Mouse (Mus musculus) heart, adult 10 weeks (tissue): ENCODE measurements around the gene Vmn1r116. TPM values are rescaled to one million over a fixed set of nuclear protein-coding genes. Genes with fewer than 3 reads are reported as not detected.

Experiments
- polyA plus RNA-seq: library from polyadenylated mRNA; stranded (reverse); fragments of 350-450 nt; fragmentation: Illumina TruSeq; extraction: RNeasy Lipid Tissue Mini Kit (QIAGEN cat#74804); gene quantifications from one replicate; pipeline ENCODE4 v1.2.3, GENCODE M21; 2014; ENCODE audit warnings: low read depth, low replicate concordance

Vmn1r116 gene
- not detected for polyA plus RNA-seq

GRCm38 (mm10) chr7:20871956-20872355 is at the start of gene Vmn1r116:
TSS of gene Vmn1r116 (plus strand) at chr7:20872256.

GRCm38 (mm10) chr7:20844885-20845284 is 27.2 kb upstream of the Vmn1r116 start, which contains the start of gene Vmn1r115:
TSS of gene Vmn1r115 (minus strand) at chr7:20844985.

GRCm38 (mm10) chr7:20884021-20884420 is 12.0 kb downstream of the Vmn1r116 start, which contains the start of gene Vmn1r117:
TSS of gene Vmn1r117 (minus strand) at chr7:20884121.

GRCm38 (mm10) chr7:20912247-20912646 is 40.2 kb downstream of the Vmn1r116 start, which contains the start of gene Vmn1r118:
TSS of gene Vmn1r118 (minus strand) at chr7:20912347.

Other genes starting within 250 kb of the Vmn1r116 start
- not detected for gene Vmn1r107, start 203.3 kb upstream of the Vmn1r116 start, polyA plus RNA-seq
- not detected for gene Vmn1r111, start 169.0 kb upstream of the Vmn1r116 start, polyA plus RNA-seq
- not detected for gene Gm10668, start 141.6 kb upstream of the Vmn1r116 start, polyA plus RNA-seq
- not detected for gene Vmn1r112, start 101.1 kb upstream of the Vmn1r116 start, polyA plus RNA-seq
- not detected for gene Vmn1r113, start 85.0 kb upstream of the Vmn1r116 start, polyA plus RNA-seq
- not detected for gene Vmn1r114, start 60.1 kb upstream of the Vmn1r116 start, polyA plus RNA-seq
- not detected for gene Vmn1r115, start 27.3 kb upstream of the Vmn1r116 start, polyA plus RNA-seq
- gene Vmn1r117, start 11.9 kb downstream of the Vmn1r116 start, polyA plus RNA-seq, result not detected
- gene Vmn1r118, start 40.1 kb downstream of the Vmn1r116 start, polyA plus RNA-seq, result not detected
- gene Vmn1r119, start 140.2 kb downstream of the Vmn1r116 start, polyA plus RNA-seq, result not detected
- gene Vmn1r120, start 181.5 kb downstream of the Vmn1r116 start, polyA plus RNA-seq, result not detected
- gene Vmn1r121, start 226.3 kb downstream of the Vmn1r116 start, polyA plus RNA-seq, result not detected